Mouse (Mus musculus) telencephalon, adult 2 months (tissue): ENCODE results near the gene Fam118a.
"Not testable (repeated sequence)": the region's sequence is repeated elsewhere in the genome, so short reads cannot be mapped to it uniquely, and the experiment has no call there.

Source experiments
- DNase-seq: peaks from one replicate; pipeline ENCODE4 v3.0.0-alpha.2; 2011; ENCODE audit warnings: low read depth, low spot score

The Fam118a gene

DNA sequence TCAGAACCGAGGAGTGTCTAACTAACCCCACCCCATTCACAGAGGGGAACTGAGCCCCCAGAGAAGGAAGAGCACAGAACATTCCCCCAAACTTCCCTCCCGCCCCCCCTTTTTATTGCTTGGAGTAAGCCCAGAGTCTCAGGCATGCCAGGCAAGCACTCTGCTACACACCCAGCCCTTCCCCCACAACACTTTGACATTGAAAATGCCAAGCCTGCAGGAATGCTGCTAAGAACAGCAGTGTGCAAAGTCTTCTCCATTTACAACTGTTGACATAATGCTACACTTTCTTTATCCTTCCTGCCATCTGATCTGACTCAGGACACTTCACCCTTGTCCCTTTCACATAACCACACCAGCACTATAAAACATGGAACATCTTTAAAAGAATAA is 16.1 kb upstream of the Fam118a start:
- no peak for DNase-seq

DNA sequence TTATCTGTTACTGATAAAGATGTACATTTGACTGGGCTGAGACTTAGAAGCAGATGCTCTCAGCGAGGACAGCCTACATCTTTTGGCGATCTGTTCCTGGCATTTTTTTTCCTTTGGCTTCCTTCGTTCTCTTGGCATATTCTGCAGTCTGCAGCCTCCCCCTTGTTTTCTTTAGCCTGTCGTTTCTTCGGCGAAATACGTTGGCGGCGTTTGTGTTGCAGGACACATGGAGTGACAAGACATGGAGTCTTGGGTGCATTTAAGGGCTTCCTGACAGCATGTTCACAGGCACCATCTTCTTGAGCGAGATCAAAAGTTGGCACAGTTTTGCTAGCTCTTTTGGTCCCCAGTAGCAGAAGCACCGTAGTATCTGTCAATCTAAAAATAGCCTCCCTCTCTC is 13.0 kb upstream of the Fam118a start:
- peak; percentile 91 for DNase-seq

DNA sequence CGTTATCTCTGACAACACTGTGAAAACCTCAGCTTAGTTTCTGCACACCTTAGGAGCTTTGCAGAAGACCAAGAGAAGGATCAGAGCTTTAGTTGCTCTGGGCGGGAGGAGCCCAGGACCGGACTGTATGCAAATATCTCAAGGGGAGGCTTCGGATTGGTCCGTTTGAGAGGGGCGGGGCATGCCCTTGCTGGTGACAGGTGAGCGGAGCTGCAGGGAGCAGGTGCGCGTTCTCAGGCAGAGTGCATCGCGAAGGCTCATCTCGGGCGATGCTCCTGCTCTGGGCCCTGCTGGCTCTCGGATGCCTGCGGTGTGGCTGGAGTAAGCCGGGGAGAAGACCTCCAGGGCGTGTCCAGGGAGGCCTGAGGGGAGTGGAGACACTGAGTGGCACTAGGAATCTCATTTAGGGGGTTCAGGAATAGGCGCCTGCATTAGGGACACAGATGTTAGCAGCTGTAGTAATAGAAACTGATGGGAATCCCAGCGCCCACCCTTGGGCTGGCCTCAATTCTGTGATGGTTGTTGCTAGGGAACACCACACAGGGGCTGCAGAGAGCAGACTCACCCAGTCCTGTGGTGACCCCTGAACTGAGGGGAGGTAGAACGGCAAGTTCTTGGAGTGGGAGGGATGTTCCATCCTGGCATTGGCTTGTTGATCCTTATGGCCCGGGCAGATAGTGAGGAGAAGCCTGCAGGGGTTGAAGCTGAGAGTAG is 11.6 kb upstream of the Fam118a start, which contains the start of gene Upk3a:
Upk3a (plus strand) TSS at position 191 of the 714 bp plus-strand sequence.
- DNase-seq: no peak

GRCm38 (mm10) chr15:85022211-85022610 is 6.5 kb upstream of the Fam118a start:
- DNase-seq: no peak

DNA sequence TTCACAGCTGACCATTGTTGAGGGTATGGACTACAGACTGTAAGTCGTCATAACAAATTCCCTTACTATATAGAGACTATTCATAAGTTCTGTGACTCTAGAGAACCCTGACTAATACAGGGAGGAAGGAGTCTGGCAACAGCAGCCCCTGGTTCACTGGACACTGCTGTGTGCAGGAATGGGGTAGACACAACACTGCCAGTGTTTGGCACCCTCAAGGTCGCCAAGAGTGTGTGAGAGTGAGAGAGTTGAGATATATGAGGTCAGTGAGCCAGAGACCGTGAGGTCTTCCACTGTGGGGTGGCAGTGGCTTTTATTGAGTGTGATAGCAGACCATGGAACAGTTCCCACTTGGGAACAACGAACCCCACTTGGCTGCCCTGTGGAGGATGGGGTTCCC is 2.6 kb upstream of the Fam118a start:
- no peak for DNase-seq

- DNase-seq: no peak
Observed at GRCm38 (mm10) chr15:85027740-85028139, 1.0 kb upstream of the Fam118a start.

GRCm38 (mm10) chr15:85030643-85031042 is 1.9 kb downstream of the Fam118a start:
- not testable (repeated sequence) for DNase-seq

GRCm38 (mm10) chr15:85031866-85032265 is 3.1 kb downstream of the Fam118a start:
- no peak for DNase-seq

- DNase-seq: not testable (repeated sequence)
Observed at GRCm38 (mm10) chr15:85033916-85034315, 5.2 kb downstream of the Fam118a start.

DNA sequence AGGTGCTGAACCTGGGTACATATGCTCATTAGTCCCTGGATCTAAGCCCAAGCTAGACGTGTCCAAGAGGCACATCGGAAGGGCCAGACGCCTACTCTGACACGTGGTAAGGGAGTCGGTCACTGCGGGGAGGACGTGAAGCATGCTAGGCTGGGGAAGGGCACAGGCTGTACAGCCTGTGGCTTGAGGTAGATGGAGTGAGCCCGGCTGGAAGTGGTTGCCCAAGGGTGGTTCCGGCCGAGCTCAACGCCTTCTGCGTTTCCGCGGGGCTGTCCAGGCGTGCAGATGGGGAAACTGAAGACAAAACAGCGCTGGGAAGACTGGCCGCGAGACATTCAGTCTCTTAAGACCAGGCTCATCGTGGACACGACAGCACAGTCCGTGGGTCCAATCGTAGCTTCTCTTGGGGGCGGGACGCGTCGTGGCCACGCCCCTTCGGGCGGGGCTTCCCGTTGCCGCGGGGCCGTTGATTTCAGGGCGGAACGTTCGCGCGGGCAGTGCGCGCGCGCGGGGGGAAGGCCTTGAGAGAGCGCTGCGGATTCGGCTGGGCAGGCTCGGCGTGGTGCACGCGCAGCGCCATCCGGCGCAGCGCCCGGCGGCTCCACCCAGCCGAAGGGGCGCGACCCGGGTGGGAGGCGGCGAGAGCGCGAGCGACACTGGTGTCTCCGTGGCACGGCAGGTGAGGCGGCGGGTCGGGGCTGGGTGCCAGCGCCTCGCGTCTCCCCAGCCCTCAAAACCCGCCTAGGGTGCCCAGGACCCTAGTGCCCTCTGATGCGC is 8.0 kb downstream of the Fam118a start:
- peak; percentile 90 for DNase-seq

DNA sequence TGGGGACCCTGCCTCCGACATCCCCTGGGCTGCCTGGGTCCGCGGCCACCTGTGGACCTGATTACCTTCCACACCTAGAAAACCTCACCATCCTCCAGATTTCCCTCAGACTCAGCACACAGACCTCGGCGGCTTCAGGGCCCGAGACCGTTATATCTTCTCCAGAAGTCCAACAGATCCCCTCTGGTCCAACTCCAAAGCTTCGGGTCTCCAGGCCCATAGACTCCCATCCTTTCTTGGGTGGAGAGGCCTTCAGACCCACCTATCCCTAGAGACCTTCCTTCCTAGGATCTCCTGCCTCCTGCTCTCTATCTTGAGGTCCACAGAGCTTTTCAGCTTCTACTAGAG is 8.6 kb downstream of the Fam118a start:
- DNase-seq: no peak

GRCm38 (mm10) chr15:85041546-85042225 is 12.9 kb downstream of the Fam118a start:
- no peak for DNase-seq

DNA sequence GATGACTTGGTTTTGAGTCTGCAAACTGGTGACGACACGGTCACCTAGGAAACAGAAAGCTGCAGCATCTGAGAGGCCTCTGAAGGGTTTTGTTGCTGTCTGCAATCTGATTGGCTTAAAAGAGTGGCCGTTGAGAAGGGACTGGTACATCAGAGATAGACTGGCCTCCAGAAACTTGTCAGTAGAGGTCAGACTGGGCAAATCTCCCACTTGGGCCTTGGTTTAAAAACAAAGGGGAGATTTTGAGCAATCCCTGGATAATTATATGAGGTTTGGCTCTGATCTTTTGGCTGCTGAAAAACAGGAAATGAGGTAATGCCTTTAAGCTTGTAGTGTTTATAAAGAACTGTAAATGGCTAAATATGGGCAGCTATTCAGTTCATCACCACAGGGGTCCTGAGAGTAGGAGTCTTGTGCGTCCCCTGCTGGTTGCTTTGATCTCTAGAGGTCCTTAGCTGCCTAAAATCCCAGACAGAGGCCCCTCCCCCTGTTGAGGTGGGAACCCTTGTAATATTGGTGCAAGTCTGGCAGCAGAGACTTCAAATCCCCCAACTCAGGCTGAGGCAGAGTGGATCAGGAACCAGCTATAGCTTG is 13.7 kb downstream of the Fam118a start:
- DNase-seq: peak; percentile 94

- DNase-seq: no peak
Observed at GRCm38 (mm10) chr15:85043116-85043515, 14.4 kb downstream of the Fam118a start.

DNA sequence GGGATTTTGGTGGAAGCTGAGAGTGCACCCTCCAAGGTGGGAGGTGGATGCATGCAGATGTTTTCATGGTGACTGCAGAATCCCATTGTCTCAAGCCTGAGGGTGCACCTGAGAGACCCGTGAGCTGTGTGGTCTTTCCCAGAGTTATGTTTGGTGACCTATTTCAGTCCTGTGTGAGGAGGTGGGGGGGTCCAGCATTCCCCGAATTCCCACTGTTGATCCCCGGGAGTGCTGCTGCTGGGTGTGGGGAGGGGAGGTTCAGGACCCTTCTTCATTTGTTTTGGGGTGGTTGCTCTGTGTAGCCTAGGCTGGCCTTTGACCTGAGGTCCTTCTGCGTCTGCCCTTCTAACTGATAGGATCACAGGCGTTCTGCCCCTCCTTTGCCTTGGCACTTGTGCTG is 15.0 kb downstream of the Fam118a start:
- no peak for DNase-seq

- peak; percentile 40 for DNase-seq
Observed at GRCm38 (mm10) chr15:85046230-85046950, 17.6 kb downstream of the Fam118a start.

GRCm38 (mm10) chr15:85047865-85048264 is 19.1 kb downstream of the Fam118a start:
- DNase-seq: no peak

DNA sequence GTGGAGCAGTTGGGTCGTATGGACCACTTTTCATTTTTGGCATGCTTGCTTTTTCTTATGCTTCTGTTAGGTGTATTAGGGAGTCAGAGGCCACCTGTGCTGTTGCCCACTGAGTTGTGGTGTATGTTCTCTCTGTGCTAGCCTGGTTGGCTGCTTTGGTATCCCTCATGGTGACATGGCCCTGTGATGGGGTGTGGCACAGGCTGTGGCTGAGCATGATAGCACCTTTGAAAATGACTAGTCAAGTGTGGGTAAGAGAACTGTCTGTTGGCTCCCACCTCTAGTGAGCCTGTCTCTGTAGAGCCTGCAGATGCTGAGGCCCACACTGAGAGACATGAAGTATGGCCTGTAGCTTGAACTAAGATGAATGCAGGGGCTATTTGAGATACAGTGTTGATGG is 21.0 kb downstream of the Fam118a start:
- no peak for DNase-seq

GRCm38 (mm10) chr15:85054098-85054497 is 25.4 kb downstream of the Fam118a start:
- DNase-seq: no peak

GRCm38 (mm10) chr15:85055186-85055585 is 26.4 kb downstream of the Fam118a start:
- DNase-seq: no peak

- no peak for DNase-seq
Observed at GRCm38 (mm10) chr15:85063421-85063820, 34.7 kb downstream of the Fam118a start.
